Comparison of ENCODE assay signal across 9 mouse cellular contexts in the genomic region with DNA sequence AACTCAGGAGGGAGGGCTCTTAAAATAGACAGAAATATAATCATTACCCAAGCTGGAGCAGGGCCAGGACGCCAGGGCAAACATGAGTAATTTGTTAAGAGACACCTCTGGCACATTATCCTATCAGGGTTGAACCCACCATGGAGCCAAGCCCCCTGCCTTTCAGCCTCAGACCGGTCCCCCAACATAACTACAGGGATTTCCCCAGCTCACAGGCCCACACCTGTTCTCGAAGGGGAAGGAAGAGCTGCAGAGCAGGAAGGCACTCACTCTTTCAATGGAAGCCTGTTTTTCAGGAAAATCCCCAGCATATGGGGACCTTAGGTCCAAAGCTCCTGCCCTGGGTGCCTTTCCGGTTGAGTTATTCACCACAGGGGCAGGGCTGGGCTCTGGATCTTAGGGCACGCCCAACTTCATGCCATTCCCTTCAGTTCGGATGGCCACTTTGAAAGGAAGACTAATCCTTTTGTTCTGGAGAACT. TPM values are rescaled to one million over a fixed set of nuclear protein-coding genes. Genes with fewer than 3 reads are reported as not detected.
DNase-seq lines count a peak whose midpoint lies in the region; ATAC-seq and TF ChIP-seq lines count a peak whose summit lies in the region.
"Had no signal": no experiment of that assay in that cellular context is flagged by ENCODE, and none has a peak within 500 bp of the region (broad histone marks: within the 10 kb centered on the region; RNA-seq: fewer than 3 reads in every experiment).

No protein-coding gene starts in this region.

- 5% methylated on average over 6 of the region's 6 CpGs for WGBS in midbrain, embryonic 12.5 days
- WGBS in midbrain, embryonic 15.5 days, result 15% methylated on average over 6 of the region's 6 CpGs
- WGBS in embryonic facial prominence, embryonic 12.5 days, result 21% methylated on average over 6 of the region's 6 CpGs
- 23% methylated on average over 6 of the region's 6 CpGs for WGBS in stomach, postnatal 0 days

- H3K4me2 ChIP-seq in midbrain, embryonic 12.5 days (replicated peaks), result no peak overlapping the region
- H3K4me2 ChIP-seq in midbrain, embryonic 15.5 days, result no peak overlapping the region
- H3K4me2 ChIP-seq in embryonic facial prominence, embryonic 12.5 days (replicated peaks), result no peak overlapping the region
- H3K4me2 ChIP-seq in stomach, postnatal 0 days (replicated peaks; ENCODE audit: low read depth), result peak overlapping the region; percentile 5; the same call in 1 of the 2 replicates

- peak; percentile 82 for DNase-seq in kidney, adult 18-20 months
- DNase-seq in stomach, postnatal 0 days (ENCODE audit: low spot score), result peak; percentile 68
- DNase-seq in left cerebral cortex, postnatal 14 days (ENCODE audit: low spot score in 2 of 2), result no peak
- no peak for DNase-seq in cerebellum, postnatal 4 days (ENCODE audit: low spot score in 2 of 2)
- DNase-seq: adrenal gland, adult 8-10 months had no signal

- H3K9me3 ChIP-seq in midbrain, embryonic 12.5 days, result no peaks in the 10 kb centered on the region
- no peaks in the 10 kb centered on the region for H3K9me3 ChIP-seq in midbrain, embryonic 15.5 days
- no peaks in the 10 kb centered on the region for H3K9me3 ChIP-seq in embryonic facial prominence, embryonic 12.5 days
- H3K9me3 ChIP-seq in stomach, postnatal 0 days (ENCODE audit: control insufficient read depth, low read length), result no peaks in the 10 kb centered on the region

- no peaks in the 10 kb centered on the region for H3K27me3 ChIP-seq in midbrain, embryonic 12.5 days
- H3K27me3 ChIP-seq in midbrain, embryonic 15.5 days (replicated peaks), result no peaks in the 10 kb centered on the region
- no peaks in the 10 kb centered on the region for H3K27me3 ChIP-seq in embryonic facial prominence, embryonic 12.5 days
- H3K27me3 ChIP-seq in stomach, postnatal 0 days (ENCODE audit: control insufficient read depth, insufficient read depth, low read length), result no peaks in the 10 kb centered on the region

- no peak for TF ChIP-seq CTCF in stomach, postnatal 0 days (IDR thresholded peaks at IDR 0.05; ENCODE audit: low read depth)

- TF ChIP-seq EP300 in stomach, postnatal 0 days (optimal IDR thresholded peaks at IDR 0.05), result peak; percentile 84

- H3K9ac ChIP-seq in midbrain, embryonic 12.5 days (replicated peaks), result no peak overlapping the region
- no peak overlapping the region for H3K9ac ChIP-seq in midbrain, embryonic 15.5 days
- H3K9ac ChIP-seq in embryonic facial prominence, embryonic 12.5 days, result no peak overlapping the region
- no peak overlapping the region for H3K9ac ChIP-seq in stomach, postnatal 0 days (ENCODE audit: low read length)

- no peak overlapping the region for H3K4me3 ChIP-seq in midbrain, embryonic 12.5 days
- no peak overlapping the region for H3K4me3 ChIP-seq in midbrain, embryonic 15.5 days
- no peak overlapping the region for H3K4me3 ChIP-seq in embryonic facial prominence, embryonic 12.5 days
- no peak overlapping the region for H3K4me3 ChIP-seq in stomach, postnatal 0 days (ENCODE audit: low read depth, low read length)

- no peak; the same call in 1 of the 2 replicates for ATAC-seq in midbrain, embryonic 12.5 days (ENCODE audit: low FRiP score, low read depth)
- no peak for ATAC-seq in midbrain, embryonic 15.5 days (replicated peaks)
- no peak for ATAC-seq in embryonic facial prominence, embryonic 12.5 days (ENCODE audit: insufficient number of reproducible peaks, insufficient read depth, low FRiP score, low TSS enrichment)
- ATAC-seq in stomach, postnatal 0 days (ENCODE audit: low FRiP score, low TSS enrichment), result peak; percentile 84

- intact Hi-C loops in left cerebral cortex, postnatal 14 days (cut with DNase I), result no loop called here

- no peaks in the 10 kb centered on the region for H3K36me3 ChIP-seq in midbrain, embryonic 12.5 days
- H3K36me3 ChIP-seq in midbrain, embryonic 15.5 days (replicated peaks), result no peaks in the 10 kb centered on the region
- no peaks in the 10 kb centered on the region; the same call in 1 of the 2 replicates for H3K36me3 ChIP-seq in embryonic facial prominence, embryonic 12.5 days
- H3K36me3 ChIP-seq in stomach, postnatal 0 days (ENCODE audit: control insufficient read depth, insufficient read depth, low read length), result no peaks in the 10 kb centered on the region

- H3K4me1 ChIP-seq in midbrain, embryonic 12.5 days, result peaks cover 67% of the 10 kb centered on the region
- H3K4me1 ChIP-seq in midbrain, embryonic 15.5 days, result peaks cover 38% of the 10 kb centered on the region
- peaks cover 69% of the 10 kb centered on the region for H3K4me1 ChIP-seq in embryonic facial prominence, embryonic 12.5 days
- H3K4me1 ChIP-seq in stomach, postnatal 0 days (replicated peaks; ENCODE audit: control insufficient read depth, insufficient read depth), result peaks cover 29% of the 10 kb centered on the region

- 0 out of 2 replicates have a peak overlapping the region, but pooled peaks have one; percentile 35 for H3K27ac ChIP-seq in midbrain, embryonic 12.5 days (replicated peaks)
- H3K27ac ChIP-seq in midbrain, embryonic 15.5 days, result no peak overlapping the region
- H3K27ac ChIP-seq in embryonic facial prominence, embryonic 12.5 days, result peak overlapping the region; percentile 37; the same call in 1 of the 2 replicates
- H3K27ac ChIP-seq in stomach, postnatal 0 days (replicated peaks), result peak overlapping the region; percentile 89

RNA-seq across cellular contexts. Expression of gene Fgfr2, which starts 10.8 kb away (rescaled TPM):
- 96.5 and 98.9 TPM in 2 replicates for polyA plus RNA-seq in midbrain, embryonic 12.5 days (2016; fragmentation: Nextera tagmentation; extraction: Ambion mirVana)
- 23.3 and 24.2 TPM in 2 replicates for polyA plus RNA-seq in midbrain, embryonic 15.5 days (2015; fragmentation: Nextera tagmentation; extraction: Ambion mirVana)
- polyA plus RNA-seq in embryonic facial prominence, embryonic 12.5 days (2016; fragmentation: Nextera tagmentation; extraction: Ambion mirVana), result 121 and 122 TPM in 2 replicates
- 60.8 and 67.1 TPM in 2 replicates for polyA plus RNA-seq in stomach, postnatal 0 days (2015; fragmentation: Nextera tagmentation; extraction: Ambion mirVana)
- 10 to 100 TPM; 27.3 to 32.7 TPM for total RNA-seq in left cerebral cortex, postnatal 14 days (2021)
- total RNA-seq: megakaryocyte progenitor cell, adult 5-6 weeks had no signal

RNA-seq across cellular contexts. Expression of gene Ctbp2, which starts 11.8 kb away (rescaled TPM):
- 111 and 118 TPM in 2 replicates for polyA plus RNA-seq in midbrain, embryonic 12.5 days (2016; fragmentation: Nextera tagmentation; extraction: Ambion mirVana)
- polyA plus RNA-seq in midbrain, embryonic 15.5 days (2015; fragmentation: Nextera tagmentation; extraction: Ambion mirVana), result 60.2 and 61.1 TPM in 2 replicates
- 101 and 114 TPM in 2 replicates for polyA plus RNA-seq in embryonic facial prominence, embryonic 12.5 days (2016; fragmentation: Nextera tagmentation; extraction: Ambion mirVana)
- polyA plus RNA-seq in stomach, postnatal 0 days (2015; fragmentation: Nextera tagmentation; extraction: Ambion mirVana), result 48.6 and 55.6 TPM in 2 replicates
- 10 to 100 TPM; 26.0 to 26.2 TPM for total RNA-seq in left cerebral cortex, postnatal 14 days (2021)

Comparison
In these comparisons a context has a peak if more than half of its experiments do, and no peak if none do; other contexts are left out.
1. DNase-seq: peak in kidney, adult 18-20 months (single experiment) and stomach, postnatal 0 days (single experiment); none in left cerebral cortex, postnatal 14 days (0 of 2) and cerebellum, postnatal 4 days (0 of 2).